Mouse (Mus musculus): ENCODE data around the gene Tbc1d10c.

DNA sequence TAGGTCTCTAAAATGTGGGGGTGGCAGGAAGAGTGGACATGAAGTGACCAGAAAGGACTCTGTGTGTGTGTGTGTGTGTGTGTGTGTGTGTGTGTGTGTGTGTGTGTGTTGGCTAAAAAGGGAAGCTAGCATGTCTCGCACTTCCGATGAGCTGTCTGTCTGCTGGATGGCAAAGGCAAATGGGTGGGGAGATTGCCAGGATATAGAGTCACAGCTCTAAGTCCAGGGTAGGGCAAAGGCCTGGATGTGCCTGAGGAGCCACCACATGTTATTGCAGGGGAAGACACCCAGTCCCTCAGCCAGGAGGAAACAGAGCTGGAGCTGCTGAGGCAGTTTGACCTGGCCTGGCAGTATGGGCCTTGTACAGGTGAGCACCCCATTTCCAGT, 41.1 kb upstream of the Tbc1d10c start:
- TF ChIP-seq POLR2A (IDR thresholded peaks at IDR 0.05; ENCODE audit: low read depth, low read length) (no peak), CTCF (IDR thresholded peaks at IDR 0.05; ENCODE audit: extremely low read depth, insufficient read length, insufficient replicate concordance, low read depth, low read length) (no peak)
